Mouse (Mus musculus): ENCODE results near the gene Rnf214.

The Rnf214 gene

DNA sequence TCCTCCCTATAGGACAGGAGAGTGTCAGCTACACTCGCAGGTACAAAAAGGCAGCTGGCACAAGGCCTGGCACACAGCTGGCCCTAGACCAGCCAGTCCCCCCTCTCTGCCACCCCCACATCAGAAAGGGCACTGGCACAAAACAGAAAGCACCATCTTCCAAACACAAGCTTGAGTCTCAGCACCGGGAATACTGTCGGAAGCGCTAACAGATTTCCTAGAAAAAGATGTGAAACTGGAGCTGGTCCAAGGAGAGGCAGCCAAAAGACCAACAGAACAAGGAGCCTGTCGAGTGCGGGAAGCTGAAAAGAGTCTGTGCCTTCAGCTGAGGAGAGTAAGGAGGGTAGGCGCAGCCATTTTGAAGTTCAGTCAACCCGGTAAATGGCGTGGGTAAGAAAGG, 91.6 kb downstream of the Rnf214 start:
- DNase-seq (ENCODE audit: low spot score in 2 of 2) = no peak
